Mouse (Mus musculus) heart, adult 11 months (tissue): Measurements from ENCODE around the gene Cdc20.

Experiments used
- DNase-seq: peaks from one replicate; pipeline ENCODE4 v3.0.0; 2022

Cdc20 gene

GRCm38 (mm10) chr4:118436820-118437603 lies at the start of gene Cdc20:
Cdc20 (minus strand) TSS chr4:118437352.
- DNase-seq: peak; percentile 100

- no peak for DNase-seq
Observed at GRCm38 (mm10) chr4:118476773-118477530, 39.8 kb upstream of the Cdc20 start.

GRCm38 (mm10) chr4:118472687-118473086 lies 35.5 kb upstream of the Cdc20 start:
- no peak for DNase-seq

GRCm38 (mm10) chr4:118471281-118471680 lies 34.1 kb upstream of the Cdc20 start:
- DNase-seq: no peak

- peak; percentile 95 for DNase-seq
Observed at GRCm38 (mm10) chr4:118465697-118466163, 28.6 kb upstream of the Cdc20 start.

GRCm38 (mm10) chr4:118464956-118465355 lies 27.8 kb upstream of the Cdc20 start:
- DNase-seq: no peak

- peak; percentile 64 for DNase-seq
Observed at GRCm38 (mm10) chr4:118457345-118457975, 20.3 kb upstream of the Cdc20 start, which contains the start of gene Mpl. Mpl (minus strand) TSS chr4:118457513.

- DNase-seq: no peak
Observed at GRCm38 (mm10) chr4:118446415-118447153, 9.4 kb upstream of the Cdc20 start.

- DNase-seq: peak; percentile 98
Observed at GRCm38 (mm10) chr4:118445781-118446414, 8.7 kb upstream of the Cdc20 start.

- DNase-seq: no peak
Observed at GRCm38 (mm10) chr4:118445088-118445487, 7.9 kb upstream of the Cdc20 start.

GRCm38 (mm10) chr4:118437829-118438253 lies 689 bp upstream of the Cdc20 start:
- DNase-seq: peak; percentile 93

- DNase-seq: no peak
Observed at GRCm38 (mm10) chr4:118432332-118432731, 4.8 kb downstream of the Cdc20 start.

- peak; percentile 94 for DNase-seq
Observed at GRCm38 (mm10) chr4:118429215-118429895, 7.8 kb downstream of the Cdc20 start.

GRCm38 (mm10) chr4:118428531-118429214 lies 8.5 kb downstream of the Cdc20 start:
- DNase-seq: peak; percentile 95

GRCm38 (mm10) chr4:118427768-118428451 lies 9.2 kb downstream of the Cdc20 start, which contains the start of gene Elovl1:
Elovl1 (plus strand) TSS chr4:118428093.
- peak; percentile 100 for DNase-seq

- DNase-seq: no peak
Observed at GRCm38 (mm10) chr4:118427415-118427767, 9.8 kb downstream of the Cdc20 start.

- DNase-seq: no peak
Observed at GRCm38 (mm10) chr4:118425374-118425773, 11.8 kb downstream of the Cdc20 start.

GRCm38 (mm10) chr4:118424541-118425160 lies 12.5 kb downstream of the Cdc20 start:
- no peak for DNase-seq

- no peak for DNase-seq
Observed at GRCm38 (mm10) chr4:118421384-118421783, 15.8 kb downstream of the Cdc20 start.
